23 mouse cellular contexts compared by ENCODE assay signal in the genomic region with DNA sequence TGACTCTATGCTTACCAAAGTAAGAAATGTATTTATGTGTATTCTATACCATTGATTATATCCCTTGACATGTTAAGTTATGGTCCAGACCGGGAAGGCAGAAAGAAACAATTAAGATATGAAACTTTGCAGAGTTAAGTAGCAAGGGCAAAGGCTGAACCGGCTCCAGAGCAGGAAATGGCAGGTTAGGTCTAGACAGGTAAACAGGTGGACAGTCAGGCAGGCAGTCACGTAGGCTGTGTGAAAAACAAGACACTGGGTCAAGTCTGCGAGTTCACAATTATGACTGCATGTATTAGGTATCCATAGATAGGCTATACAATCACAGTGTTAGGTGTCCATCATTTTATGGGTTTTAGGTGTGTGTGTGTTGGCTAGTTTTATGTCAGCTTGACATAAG.
"Had no signal": no experiment of that assay in that cellular context is flagged by ENCODE, and none has a peak within 500 bp of the region (broad histone marks: within the 10 kb centered on the region; RNA-seq: fewer than 3 reads in every experiment).

No protein-coding gene starts in this region.

- H3K9ac ChIP-seq: heart, embryonic 12.5 days; hindbrain, embryonic 13.5 days; hindbrain, embryonic 15.5 days; kidney, embryonic 15.5 days; limb, embryonic 13.5 days; limb, embryonic 15.5 days; liver, embryonic 12.5 days; liver, embryonic 14.5 days had no signal

- H3K9me3 ChIP-seq: heart, embryonic 10.5 days; heart, embryonic 12.5 days; hindbrain, embryonic 13.5 days; hindbrain, embryonic 15.5 days; kidney, embryonic 15.5 days; limb, embryonic 13.5 days; limb, embryonic 15.5 days; liver, embryonic 12.5 days had no signal

- H3K27me3 ChIP-seq: heart, embryonic 12.5 days; hindbrain, embryonic 13.5 days; hindbrain, embryonic 15.5 days; kidney, embryonic 15.5 days; limb, embryonic 13.5 days; limb, embryonic 15.5 days; liver, embryonic 12.5 days had no signal

- H3K4me2 ChIP-seq: heart, embryonic 12.5 days; hindbrain, embryonic 13.5 days; hindbrain, embryonic 15.5 days; kidney, embryonic 15.5 days; limb, embryonic 13.5 days; limb, embryonic 15.5 days; liver, embryonic 12.5 days had no signal

- H3K27ac ChIP-seq: heart, embryonic 10.5 days; hindbrain, embryonic 13.5 days; hindbrain, embryonic 15.5 days; hindbrain, postnatal 0 days; kidney, embryonic 15.5 days; kidney, postnatal 0 days; layer of hippocampus, adult 2 months; left cerebral cortex, adult 2 months; limb, embryonic 13.5 days; limb, embryonic 15.5 days; liver, embryonic 12.5 days; liver, embryonic 14.5 days had no signal

- H3K4me1 ChIP-seq: heart, embryonic 10.5 days; heart, embryonic 12.5 days; hindbrain, embryonic 13.5 days; hindbrain, embryonic 15.5 days; kidney, embryonic 15.5 days; limb, embryonic 13.5 days; limb, embryonic 15.5 days; liver, embryonic 12.5 days had no signal

- DNase-seq: gastrocnemius, postnatal 14 days; gastrocnemius, postnatal 36 days; heart, adult 18-20 months; heart, postnatal 10 days; heart, postnatal 36 days; kidney, adult 18-20 months; kidney, adult 8-10 months; kidney, postnatal 14 days; kidney, postnatal 36 days; left cerebral cortex, postnatal 4 days had no signal

- ATAC-seq: hindbrain, postnatal 0 days; liver, embryonic 12.5 days had no signal

- H3K36me3 ChIP-seq: heart, embryonic 10.5 days; heart, embryonic 12.5 days; hindbrain, embryonic 13.5 days; hindbrain, embryonic 15.5 days; kidney, embryonic 15.5 days; limb, embryonic 13.5 days; limb, embryonic 15.5 days; liver, embryonic 12.5 days had no signal

- H3K4me3 ChIP-seq: heart, embryonic 10.5 days; heart, embryonic 12.5 days; hindbrain, embryonic 13.5 days; hindbrain, embryonic 15.5 days; kidney, embryonic 15.5 days; layer of hippocampus, adult 2 months; left cerebral cortex, adult 2 months; limb, embryonic 13.5 days; limb, embryonic 15.5 days; liver, embryonic 12.5 days had no signal
